In the genomic region with DNA sequence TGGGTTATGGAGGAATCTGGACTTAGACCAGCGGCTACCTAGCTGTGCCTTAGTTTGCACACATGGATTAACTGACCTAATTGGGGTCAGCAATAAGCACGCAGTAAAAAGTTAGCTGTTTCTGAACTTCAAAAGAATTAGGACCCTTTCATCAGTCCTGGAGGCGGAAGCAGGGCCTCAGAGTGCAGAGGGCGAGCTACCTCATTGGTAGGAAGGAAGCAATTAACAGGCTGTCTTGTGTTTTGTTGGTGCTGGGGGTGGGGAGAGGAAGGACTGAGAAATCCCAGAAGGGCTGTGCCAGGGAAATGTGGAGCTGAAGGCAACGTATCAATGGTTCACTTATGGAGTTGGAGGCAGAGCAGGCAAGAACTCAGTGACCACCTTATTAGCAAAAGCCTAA, we compare ENCODE assay signal across 15 mouse cellular contexts.
DNase-seq lines count a peak whose midpoint lies in the region; ATAC-seq and TF ChIP-seq lines count a peak whose summit lies in the region.
"Had no signal": no experiment of that assay in that cellular context is flagged by ENCODE, and none has a peak within 500 bp of the region (broad histone marks: within the 10 kb centered on the region; RNA-seq: fewer than 3 reads in every experiment).

No protein-coding gene starts in this region.

- intact Hi-C loops in heart, adult 2 months (cut with DNase I), result no loop called here

- H3K27ac ChIP-seq in intestine, embryonic 15.5 days, result no peak overlapping the region
- H3K27ac ChIP-seq in intestine, postnatal 0 days (ENCODE audit: low read depth, low read length), result no peak overlapping the region
- no peak overlapping the region for H3K27ac ChIP-seq in thymus, adult 2 months (ENCODE audit: control insufficient read depth, insufficient read depth, low read length)
- H3K27ac ChIP-seq in heart, adult 2 months, result no peak overlapping the region
- H3K27ac ChIP-seq: embryonic facial prominence, embryonic 15.5 days; hindbrain, embryonic 13.5 days; macrophage had no signal

- peak; percentile 69; the same call in 1 of the 2 replicates for ATAC-seq in intestine, embryonic 15.5 days
- ATAC-seq in intestine, postnatal 0 days, result no peak
- ATAC-seq in megakaryocyte, adult 5-6 weeks (ENCODE audit: poor library complexity, severe bottlenecking), result peak; percentile 35; the same call in 1 of the 2 replicates

- no peaks in the 10 kb centered on the region for H3K79me2 ChIP-seq in heart, adult 2 months (replicated peaks; ENCODE audit: control insufficient read depth, insufficient read depth, low read length)

- no peak for TF ChIP-seq CTCF in intestine, postnatal 0 days (IDR thresholded peaks at IDR 0.05; ENCODE audit: low read depth)
- no peak for TF ChIP-seq CTCF in thymus, adult 2 months (IDR thresholded peaks at IDR 0.05; ENCODE audit: borderline replicate concordance, control insufficient read depth, extremely low read depth, insufficient read depth, low read length, poor library complexity)
- no peak for TF ChIP-seq CTCF in heart, adult 2 months (IDR thresholded peaks at IDR 0.05)

- H3K4me1 ChIP-seq in intestine, embryonic 15.5 days (replicated peaks), result no peaks in the 10 kb centered on the region
- H3K4me1 ChIP-seq in intestine, postnatal 0 days (replicated peaks; ENCODE audit: control insufficient read depth, insufficient read depth, low read length), result no peaks in the 10 kb centered on the region
- peaks cover 9% of the 10 kb centered on the region for H3K4me1 ChIP-seq in thymus, adult 2 months (replicated peaks; ENCODE audit: control insufficient read depth, insufficient read depth, low read length)
- no peaks in the 10 kb centered on the region for H3K4me1 ChIP-seq in heart, adult 2 months (ENCODE audit: control insufficient read depth, insufficient read depth, low read length)
- H3K4me1 ChIP-seq: embryonic facial prominence, embryonic 15.5 days; hindbrain, embryonic 13.5 days had no signal

- no peak for TF ChIP-seq EP300 in heart, adult 2 months (IDR thresholded peaks at IDR 0.05; ENCODE audit: insufficient read depth, low read depth, low read length)

- 28% methylated on average over 5 of the region's 5 CpGs for WGBS in intestine, embryonic 15.5 days
- WGBS in intestine, postnatal 0 days, result 26% methylated on average over 5 of the region's 5 CpGs
- WGBS in thymus, adult 2 months, result 19% methylated on average over 5 of the region's 5 CpGs
- 44% methylated on average over 5 of the region's 5 CpGs for WGBS in heart, adult 2 months

- no peaks in the 10 kb centered on the region for H3K36me3 ChIP-seq in intestine, embryonic 15.5 days
- no peaks in the 10 kb centered on the region for H3K36me3 ChIP-seq in intestine, postnatal 0 days (ENCODE audit: control insufficient read depth, insufficient read depth)
- no peaks in the 10 kb centered on the region for H3K36me3 ChIP-seq in thymus, adult 2 months (ENCODE audit: control insufficient read depth, insufficient read depth, low read length)
- H3K36me3 ChIP-seq in heart, adult 2 months (ENCODE audit: control insufficient read depth, insufficient read depth, low read length), result no peaks in the 10 kb centered on the region
- H3K36me3 ChIP-seq: embryonic facial prominence, embryonic 15.5 days; hindbrain, embryonic 13.5 days had no signal

- H3K27me3 ChIP-seq in intestine, embryonic 15.5 days (replicated peaks), result no peaks in the 10 kb centered on the region
- no peaks in the 10 kb centered on the region for H3K27me3 ChIP-seq in intestine, postnatal 0 days (replicated peaks; ENCODE audit: control insufficient read depth, insufficient read depth, low read length)
- no peaks in the 10 kb centered on the region for H3K27me3 ChIP-seq in thymus, adult 2 months (ENCODE audit: control insufficient read depth, insufficient read depth, low read length)
- H3K27me3 ChIP-seq in heart, adult 2 months (ENCODE audit: control insufficient read depth, insufficient read depth, low read length), result no peaks in the 10 kb centered on the region
- H3K27me3 ChIP-seq: embryonic facial prominence, embryonic 15.5 days; hindbrain, embryonic 13.5 days had no signal

- no peak overlapping the region for H3K4me2 ChIP-seq in intestine, embryonic 15.5 days (replicated peaks)
- no peak overlapping the region for H3K4me2 ChIP-seq in intestine, postnatal 0 days (replicated peaks; ENCODE audit: low read depth)
- H3K4me2 ChIP-seq: embryonic facial prominence, embryonic 15.5 days; hindbrain, embryonic 13.5 days had no signal

- DNase-seq in thymus, adult 2 months, result peak; percentile 28
- DNase-seq in thymus, adult 18-20 months, result no peak
- DNase-seq in urinary bladder, postnatal 36 days (ENCODE audit: low spot score in 2 of 2), result no peak
- no peak for DNase-seq in layer of hippocampus, postnatal 14 days (ENCODE audit: low spot score in 2 of 2)
- DNase-seq in heart, adult 2 months, result no peak
- DNase-seq: adrenal gland, adult 8-10 months; B cell, adult 2 months; left cerebral cortex, postnatal 4 days had no signal

- no peak overlapping the region for H3K4me3 ChIP-seq in intestine, embryonic 15.5 days (replicated peaks)
- no peak overlapping the region for H3K4me3 ChIP-seq in intestine, postnatal 0 days (ENCODE audit: low read depth, low read length)
- no peak overlapping the region for H3K4me3 ChIP-seq in thymus, adult 2 months (ENCODE audit: control insufficient read depth, insufficient read depth, low read length)
- no peak overlapping the region for H3K4me3 ChIP-seq in heart, adult 2 months
- H3K4me3 ChIP-seq: embryonic facial prominence, embryonic 15.5 days; hindbrain, embryonic 13.5 days; myocyte had no signal

- no peak for TF ChIP-seq POLR2A in thymus, adult 2 months (IDR thresholded peaks at IDR 0.05; ENCODE audit: control insufficient read depth, extremely low read depth, insufficient read depth, low read length, poor library complexity)
- no peak for TF ChIP-seq POLR2A in heart, adult 2 months (IDR thresholded peaks at IDR 0.05; ENCODE audit: insufficient read depth, low read depth, low read length)

- no peaks in the 10 kb centered on the region for H3K9me3 ChIP-seq in intestine, embryonic 15.5 days
- H3K9me3 ChIP-seq in intestine, postnatal 0 days (ENCODE audit: control insufficient read depth), result no peaks in the 10 kb centered on the region
- H3K9me3 ChIP-seq: embryonic facial prominence, embryonic 15.5 days; hindbrain, embryonic 13.5 days had no signal

- no peak overlapping the region for H3K9ac ChIP-seq in intestine, embryonic 15.5 days
- H3K9ac ChIP-seq in intestine, postnatal 0 days (ENCODE audit: low read depth, low read length), result no peak overlapping the region
- H3K9ac ChIP-seq in heart, adult 2 months (ENCODE audit: low read depth, low read length), result no peak overlapping the region
- H3K9ac ChIP-seq: embryonic facial prominence, embryonic 15.5 days; hindbrain, embryonic 13.5 days had no signal
